Mouse (Mus musculus): Measurements from ENCODE around the gene Kctd2. TPM values are rescaled to one million over a fixed set of nuclear protein-coding genes. Genes with fewer than 3 reads are reported as not detected.

The Kctd2 gene
- polyA plus RNA-seq, 1 experiment from 2014 or later = 22.7 TPM

DNA sequence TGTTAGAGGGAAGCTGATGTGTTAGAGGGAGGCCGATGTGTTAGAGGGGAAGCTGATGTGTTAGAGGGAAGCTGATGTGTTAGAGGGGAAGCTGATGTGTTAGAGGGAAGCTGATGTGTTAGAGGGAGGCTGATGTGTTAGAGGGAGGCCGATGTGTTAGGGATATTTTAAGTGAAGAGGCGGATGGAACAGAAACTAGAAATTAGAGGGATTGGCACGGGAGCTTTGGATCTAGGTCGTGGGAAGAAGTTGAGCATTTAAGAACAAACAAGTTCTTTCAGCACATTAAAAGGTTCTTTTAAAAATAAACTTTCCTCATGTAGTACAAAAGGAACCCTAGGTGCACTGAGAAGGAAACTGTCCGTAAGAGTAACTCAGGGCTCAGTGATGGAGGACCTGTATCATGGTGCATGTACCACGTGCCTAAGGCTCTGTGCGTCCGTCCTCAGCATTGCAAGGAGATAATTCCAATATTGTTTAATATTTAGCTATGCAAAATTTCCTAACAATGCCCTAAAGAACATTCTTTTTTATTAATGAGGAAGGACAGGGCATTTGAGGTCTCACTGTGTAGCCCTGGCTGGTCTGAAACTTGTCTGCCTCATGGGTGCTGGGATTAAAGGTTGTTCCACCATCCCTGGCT lies 58.5 kb downstream of the Kctd2 start:
- no peak overlapping the region for H3K4me2 ChIP-seq (replicated peaks; ENCODE audit: low read depth, low read length)
- no peaks in the 10 kb centered on the region for H3K27me3 ChIP-seq (ENCODE audit: control insufficient read depth, insufficient read depth, low read length)
- peaks cover 22% of the 10 kb centered on the region for H3K4me1 ChIP-seq (ENCODE audit: control insufficient read depth, insufficient read depth, low read length)
- H3K9me3 ChIP-seq (ENCODE audit: control insufficient read depth, low read length) = no peaks in the 10 kb centered on the region
- peaks cover 8% of the 10 kb centered on the region; the same call in 1 of the 2 replicates for H3K36me3 ChIP-seq (ENCODE audit: control insufficient read depth, insufficient read depth, low read length)
- no peak overlapping the region for H3K9ac ChIP-seq (ENCODE audit: low read depth, low read length)
- H3K4me3 ChIP-seq (ENCODE audit: low read length) = no peak overlapping the region
- WGBS = 87% methylated on average over 9 of the region's 9 CpGs
- H3K27ac ChIP-seq (ENCODE audit: low read depth, low read length) = no peak overlapping the region
- ATAC-seq (ENCODE audit: low FRiP score, low TSS enrichment) = no peak

Small RNA genes lying within 50 kb of the gene (microRNA-seq; reads per million reads assigned to microRNA genes)
- gene Mir3968 = not detected

Other genes starting within 250 kb of the Kctd2 start
- 6.3 and 10.3 TPM in 2 replicates for gene Tmem104, start 232.6 kb upstream of the Kctd2 start, polyA plus RNA-seq (2014; fragmentation: Nextera tagmentation; extraction: Ambion mirVana)
- 18.2 and 18.4 TPM in 2 replicates for gene Nat9, start 232.3 kb upstream of the Kctd2 start, polyA plus RNA-seq (2014; fragmentation: Nextera tagmentation; extraction: Ambion mirVana)
- not detected in 2 replicates for gene Grin2c, start 152.9 kb upstream of the Kctd2 start, polyA plus RNA-seq (2014; fragmentation: Nextera tagmentation; extraction: Ambion mirVana)
- gene Fdxr, start 143.1 kb upstream of the Kctd2 start, polyA plus RNA-seq (2014; fragmentation: Nextera tagmentation; extraction: Ambion mirVana) = 9.2 and 13.1 TPM in 2 replicates
- 0.32 and 0.39 TPM in 2 replicates for gene Fads6, start 122.5 kb upstream of the Kctd2 start, polyA plus RNA-seq (2014; fragmentation: Nextera tagmentation; extraction: Ambion mirVana)
- gene Otop2, start 113.0 kb upstream of the Kctd2 start, polyA plus RNA-seq (2014; fragmentation: Nextera tagmentation; extraction: Ambion mirVana) = 0.14 and 0.15 TPM in 2 replicates
- not detected in 2 replicates for gene Ush1g, start 98.1 kb upstream of the Kctd2 start, polyA plus RNA-seq (2014; fragmentation: Nextera tagmentation; extraction: Ambion mirVana)
- not detected in 2 replicates for gene Otop3, start 85.4 kb upstream of the Kctd2 start, polyA plus RNA-seq (2014; fragmentation: Nextera tagmentation; extraction: Ambion mirVana)
- 2.3 and 4.4 TPM in 2 replicates for gene Hid1, start 52.4 kb upstream of the Kctd2 start, polyA plus RNA-seq (2014; fragmentation: Nextera tagmentation; extraction: Ambion mirVana)
- gene Cdr2l, start 38.2 kb upstream of the Kctd2 start, polyA plus RNA-seq (2014; fragmentation: Nextera tagmentation; extraction: Ambion mirVana) = 11.5 and 13.0 TPM in 2 replicates
- gene Mrpl58, start 16.4 kb upstream of the Kctd2 start, polyA plus RNA-seq (2014; fragmentation: Nextera tagmentation; extraction: Ambion mirVana) = 235 and 261 TPM in 2 replicates
- gene Atp5h, start 166 bp upstream of the Kctd2 start, polyA plus RNA-seq (2014; fragmentation: Nextera tagmentation; extraction: Ambion mirVana) = 962 and 1,151 TPM in 2 replicates
- gene Trim80, start 20.4 kb downstream of the Kctd2 start, polyA plus RNA-seq (2014; fragmentation: Nextera tagmentation; extraction: Ambion mirVana) = 0.14 and 0.33 TPM in 2 replicates
- gene Slc16a5, start 42.3 kb downstream of the Kctd2 start, polyA plus RNA-seq (2014; fragmentation: Nextera tagmentation; extraction: Ambion mirVana) = 9.0 and 10.7 TPM in 2 replicates
- 5.7 and 7.9 TPM in 2 replicates for gene Armc7, start 55.5 kb downstream of the Kctd2 start, polyA plus RNA-seq (2014; fragmentation: Nextera tagmentation; extraction: Ambion mirVana)
- 75.6 and 76.3 TPM in 2 replicates for gene Nt5c, start 71.7 kb downstream of the Kctd2 start, polyA plus RNA-seq (2014; fragmentation: Nextera tagmentation; extraction: Ambion mirVana)
- 487 and 524 TPM in 2 replicates for gene Jpt1, start 94.3 kb downstream of the Kctd2 start, polyA plus RNA-seq (2014; fragmentation: Nextera tagmentation; extraction: Ambion mirVana)
- 1,228 and 1,562 TPM in 2 replicates for gene Sumo2, start 116.1 kb downstream of the Kctd2 start, polyA plus RNA-seq (2014; fragmentation: Nextera tagmentation; extraction: Ambion mirVana)
- 159 and 197 TPM in 2 replicates for gene Nup85, start 144.3 kb downstream of the Kctd2 start, polyA plus RNA-seq (2014; fragmentation: Nextera tagmentation; extraction: Ambion mirVana)
- gene Mrps7, start 183.8 kb downstream of the Kctd2 start, polyA plus RNA-seq (2014; fragmentation: Nextera tagmentation; extraction: Ambion mirVana) = 99.7 and 100 TPM in 2 replicates
- 14.4 and 22.7 TPM in 2 replicates for gene Gga3, start 183.9 kb downstream of the Kctd2 start, polyA plus RNA-seq (2014; fragmentation: Nextera tagmentation; extraction: Ambion mirVana)
- gene Mif4gd, start 192.8 kb downstream of the Kctd2 start, polyA plus RNA-seq (2014; fragmentation: Nextera tagmentation; extraction: Ambion mirVana) = 33.3 and 33.6 TPM in 2 replicates
- gene Slc25a19, start 208.2 kb downstream of the Kctd2 start, polyA plus RNA-seq (2014; fragmentation: Nextera tagmentation; extraction: Ambion mirVana) = 35.3 and 40.8 TPM in 2 replicates

All from kidney, embryonic 14.5 days (tissue).